Mouse (Mus musculus) midbrain, postnatal 0 days (tissue): ENCODE data around the gene Shpk. TPM values are rescaled to one million over a fixed set of nuclear protein-coding genes. Genes with fewer than 3 reads are reported as not detected.

Source experiments
- ATAC-seq: fragments of 200-750 bp; cut with Nextera tagmentation; 2 replicates; pipeline ENCODE4 v1.8.0; 2017; ENCODE audit warnings: moderate number of reproducible peaks, mild to moderate bottlenecking, moderate TSS enrichment, moderate library complexity; ENCODE audit not compliant: low FRiP score
- DNase-seq: peaks from one replicate; pipeline ENCODE4 v3.0.0-alpha.2; 2015; ENCODE audit warnings: low spot score
- H3K27ac ChIP-seq: fragments of 300-500 bp; sonication (generic); 2 replicates; pipeline ENCODE4 v1.5.1; 2014; ENCODE audit warnings: low read depth, mild to moderate bottlenecking, low read length, mixed read lengths
- H3K27me3 ChIP-seq: fragments of 300-500 bp; sonication (generic); 2 replicates; pipeline ENCODE4 v1.6.1; 2014; ENCODE audit warnings: low read length, control low read depth, mixed read lengths; ENCODE audit not compliant: insufficient read depth
- H3K36me3 ChIP-seq: fragments of 300-500 bp; sonication (generic); 2 replicates; pipeline ENCODE4 v1.6.1; 2014; ENCODE audit warnings: low read length, control low read depth, mixed read lengths; ENCODE audit not compliant: insufficient read depth
- H3K4me1 ChIP-seq: fragments of 300-500 bp; sonication (generic); 2 replicates; pipeline ENCODE4 v1.6.1; 2014; ENCODE audit warnings: mild to moderate bottlenecking, control low read depth, antibody characterized with exemption, low read length, mixed read lengths; ENCODE audit not compliant: insufficient read depth
- H3K4me2 ChIP-seq: fragments of 300-500 bp; sonication (generic); 2 replicates; pipeline ENCODE4 v1.6.1; 2014; ENCODE audit warnings: low read depth, mild to moderate bottlenecking, low read length, mixed read lengths; ENCODE audit not compliant: poor library complexity, severe bottlenecking
- H3K4me3 ChIP-seq: fragments of 300-500 bp; sonication (generic); 2 replicates; pipeline ENCODE4 v1.5.1; 2014; ENCODE audit warnings: low read depth, mild to moderate bottlenecking, low read length, moderate library complexity
- H3K9ac ChIP-seq: fragments of 300-500 bp; sonication (generic); replicated peaks from 2 replicates; pipeline ENCODE4 v1.6.1; 2014; ENCODE audit warnings: mild to moderate bottlenecking, low read length, moderate library complexity, mixed read lengths; ENCODE audit not compliant: poor library complexity, severe bottlenecking
- H3K9me3 ChIP-seq: fragments of 300-500 bp; sonication (generic); 2 replicates; pipeline ENCODE4 v1.6.1; 2016; ENCODE audit warnings: low read length, control low read depth
- CTCF ChIP-seq: IDR thresholded peaks from 2 replicates; pipeline ENCODE4 v1.5.1; 2016; ENCODE audit warnings: antibody characterized with exemption, mild to moderate bottlenecking
- WGBS: fragments of 180-500 bp; shearing (Covaris S2); extraction: QIAGEN DNeasy Blood & Tissue Kit; methylation state at CpG from one replicate; pipeline ENCODE4 v1.1.7; 2014; 5-methylcytosine and 5-hydroxymethylcytosine counted together
- polyA plus RNA-seq: library from polyadenylated mRNA; unstranded; fragments of >200 nt; fragmentation: Nextera tagmentation; extraction: Ambion mirVana; gene quantifications from 2 replicates; pipeline ENCODE4 v1.2.1, GENCODE M21; 2015
- total RNA-seq: library from RNA; depleted of rRNA; stranded (reverse); fragments of >200 nt; gene quantifications from 2 replicates; pipeline ENCODE4 v1.2.3, GENCODE M21; 2014

Shpk gene
- total and polyA plus RNA-seq, 2 experiments from 2014 or later = 2.2 to 2.7 TPM

GRCm38 (mm10) chr11:73193047-73193446, 6.2 kb upstream of the Shpk start:
- peaks cover 10% of the 10 kb centered on the region; the same call in 1 of the 2 replicates for H3K4me1 ChIP-seq
- DNase-seq = no peak
- TF ChIP-seq CTCF = no peak
- no peak overlapping the region for H3K27ac ChIP-seq
- H3K27me3 ChIP-seq = no peaks in the 10 kb centered on the region
- no peak overlapping the region for H3K4me3 ChIP-seq
- H3K9me3 ChIP-seq = no peaks in the 10 kb centered on the region
- WGBS = 81% methylated on average over 6 of the region's 6 CpGs
- ATAC-seq = no peak
- no peak overlapping the region for H3K4me2 ChIP-seq
- H3K9ac ChIP-seq = no peak overlapping the region
- peaks cover 41% of the 10 kb centered on the region for H3K36me3 ChIP-seq

- DNase-seq (no peak), ATAC-seq (no peak)
- H3K27me3 ChIP-seq = no peaks in the 10 kb centered on the region
- H3K4me1 ChIP-seq = peaks cover 11% of the 10 kb centered on the region; the same call in 1 of the 2 replicates
- no peak overlapping the region for H3K27ac ChIP-seq
- 78% methylated on average over 2 of the region's 2 CpGs for WGBS
- H3K9me3 ChIP-seq = no peaks in the 10 kb centered on the region
- H3K9ac ChIP-seq = no peak overlapping the region
- TF ChIP-seq CTCF = no peak
- H3K4me2 ChIP-seq = no peak overlapping the region
- H3K36me3 ChIP-seq = peaks cover 31% of the 10 kb centered on the region
- no peak overlapping the region for H3K4me3 ChIP-seq
Measured at GRCm38 (mm10) chr11:73194444-73194843, 4.8 kb upstream of the Shpk start.

- H3K36me3 ChIP-seq = peaks cover 5% of the 10 kb centered on the region
- peak overlapping the region; percentile 77 for H3K4me3 ChIP-seq
- no peaks in the 10 kb centered on the region for H3K9me3 ChIP-seq
- peak overlapping the region; percentile 88 for H3K4me2 ChIP-seq
- no peaks in the 10 kb centered on the region for H3K27me3 ChIP-seq
- no peak overlapping the region for H3K27ac ChIP-seq
- peaks cover 11% of the 10 kb centered on the region; the same call in 1 of the 2 replicates for H3K4me1 ChIP-seq
- 6% methylated on average over 1 of the region's 1 CpGs for WGBS
- no peak for TF ChIP-seq CTCF
- ATAC-seq = no peak
- DNase-seq = no peak
- peak overlapping the region; percentile 77 for H3K9ac ChIP-seq
Measured at GRCm38 (mm10) chr11:73198190-73198589, 1.1 kb upstream of the Shpk start.

GRCm38 (mm10) chr11:73198603-73199229, 544 bp upstream of the Shpk start, which contains the start of gene Ctns:
TSS of gene Ctns (minus strand) at chr11:73199042.
- Histone ChIP-seq H3K36me3 (peaks cover 4% of the 10 kb centered on the region), H3K27ac (peak within 1 kb of the TSS; percentile 66), H3K27me3 (no peaks in the 10 kb centered on the region), H3K4me1 (peaks cover 11% of the 10 kb centered on the region; the same call in 1 of the 2 replicates), H3K4me3 (peak within 1 kb of the TSS; percentile 77), H3K9me3 (no peaks in the 10 kb centered on the region), H3K4me2 (peak within 1 kb of the TSS; percentile 88), H3K9ac (peak within 1 kb of the TSS; percentile 77)
- ATAC-seq (peak; percentile 96), DNase-seq (peak; percentile 92)
- WGBS = under 1% methylated on average over 22 of the region's 22 CpGs
- peak; percentile 18 for TF ChIP-seq CTCF

- WGBS = 4% methylated on average over 12 of the region's 12 CpGs
- no peak for ATAC-seq
Measured at GRCm38 (mm10) chr11:73199879-73200278, 619 bp downstream of the Shpk start.

GRCm38 (mm10) chr11:73201021-73201420, 1.8 kb downstream of the Shpk start:
- H3K27me3 ChIP-seq = no peaks in the 10 kb centered on the region
- no peak overlapping the region for H3K27ac ChIP-seq
- DNase-seq (no peak), ATAC-seq (no peak)
- H3K36me3 ChIP-seq = peaks cover 1% of the 10 kb centered on the region; the same call in 1 of the 2 replicates
- no peak overlapping the region for H3K9ac ChIP-seq
- no peak overlapping the region for H3K4me2 ChIP-seq
- peaks cover 10% of the 10 kb centered on the region; the same call in 1 of the 2 replicates for H3K4me1 ChIP-seq
- no peak for TF ChIP-seq CTCF
- no peaks in the 10 kb centered on the region for H3K9me3 ChIP-seq
- WGBS = 76% methylated on average over 2 of the region's 2 CpGs
- no peak overlapping the region for H3K4me3 ChIP-seq

More at GRCm38 (mm10) chr11:73199879-73200278, 619 bp downstream of the Shpk start:
- Histone ChIP-seq H3K27me3 (no peaks in the 10 kb centered on the region), H3K36me3 (peaks cover 4% of the 10 kb centered on the region), H3K9me3 (no peaks in the 10 kb centered on the region), H3K27ac (peak overlapping the region; percentile 66), H3K9ac (peak overlapping the region; percentile 77), H3K4me3 (peak overlapping the region; percentile 77), H3K4me1 (peaks cover 11% of the 10 kb centered on the region; the same call in 1 of the 2 replicates), H3K4me2 (peak overlapping the region; percentile 88)
- peak; percentile 8 for DNase-seq
- TF ChIP-seq CTCF = no peak
